In genomic region chr9:27433301-27433700, GRCm38 (mm10) we compare ENCODE assay signal across 29 mouse cellular contexts. TPM values are rescaled to one million over a fixed set of nuclear protein-coding genes. Genes with fewer than 3 reads are reported as not detected.
"Had no signal": no experiment of that assay in that cellular context is flagged by ENCODE, and none has a peak within 500 bp of the region (broad histone marks: within the 10 kb centered on the region; RNA-seq: fewer than 3 reads in every experiment).

No protein-coding gene starts in this region.

- H3K4me1 ChIP-seq: intestine, embryonic 15.5 days; liver, embryonic 12.5 days had no signal

- H3K27ac ChIP-seq: heart, adult 2 months; heart, embryonic 13.5 days; heart, embryonic 15.5 days; hindbrain, embryonic 10.5 days; hindbrain, embryonic 13.5 days; intestine, embryonic 15.5 days; layer of hippocampus, adult 2 months; left cerebral cortex, adult 2 months; limb, embryonic 13.5 days; limb, embryonic 15.5 days; liver, embryonic 12.5 days; liver, embryonic 14.5 days had no signal

- ATAC-seq: hindbrain, embryonic 16.5 days; inflammation-experienced regulatory T-cells, adult 6 months; intestine, embryonic 15.5 days; intestine, postnatal 0 days; liver, embryonic 12.5 days had no signal

- H3K27me3 ChIP-seq: heart, embryonic 13.5 days; heart, embryonic 15.5 days; intestine, embryonic 15.5 days; limb, embryonic 13.5 days; limb, embryonic 15.5 days; liver, embryonic 12.5 days had no signal

- H3K36me3 ChIP-seq: heart, embryonic 13.5 days; heart, embryonic 15.5 days; hindbrain, embryonic 10.5 days; hindbrain, embryonic 13.5 days; intestine, embryonic 15.5 days; limb, embryonic 13.5 days; limb, embryonic 15.5 days; liver, embryonic 12.5 days had no signal

- H3K4me2 ChIP-seq: heart, embryonic 11.5 days; heart, embryonic 13.5 days; heart, embryonic 15.5 days; hindbrain, embryonic 13.5 days; intestine, embryonic 15.5 days; limb, embryonic 13.5 days; limb, embryonic 15.5 days; liver, embryonic 12.5 days had no signal

- DNase-seq: gastrocnemius, postnatal 25 days; heart, adult 2 months; heart, postnatal 4 days; kidney, adult 18-20 months; kidney, adult 8-10 months; kidney, postnatal 10 days; kidney, postnatal 25 days; kidney, postnatal 4 days had no signal

- H3K9me3 ChIP-seq: heart, embryonic 13.5 days; heart, embryonic 15.5 days; hindbrain, embryonic 10.5 days; hindbrain, embryonic 13.5 days; intestine, embryonic 15.5 days; limb, embryonic 13.5 days; limb, embryonic 15.5 days; liver, embryonic 12.5 days had no signal

- H3K4me3 ChIP-seq: heart, adult 2 months; heart, embryonic 13.5 days; heart, embryonic 15.5 days; hindbrain, embryonic 10.5 days; hindbrain, embryonic 13.5 days; intestine, embryonic 15.5 days; layer of hippocampus, adult 2 months; left cerebral cortex, adult 2 months; limb, embryonic 13.5 days; limb, embryonic 15.5 days; liver, embryonic 12.5 days had no signal

- H3K9ac ChIP-seq: heart, embryonic 13.5 days; heart, embryonic 15.5 days; hindbrain, embryonic 13.5 days; intestine, embryonic 15.5 days; limb, embryonic 13.5 days; limb, embryonic 15.5 days; liver, embryonic 12.5 days; liver, embryonic 14.5 days had no signal

RNA-seq across cellular contexts. Expression of gene Spata19, which starts 36.7 kb away (rescaled TPM):
- polyA plus RNA-seq: heart, embryonic 11.5 days; heart, embryonic 13.5 days; heart, embryonic 15.5 days; heart, postnatal 0 days; hindbrain, embryonic 10.5 days; hindbrain, embryonic 13.5 days; hindbrain, embryonic 16.5 days; inflammation-experienced regulatory T-cells, adult 6 months; intestine, embryonic 15.5 days; intestine, postnatal 0 days; kidney, embryonic 14.5 days; kidney, embryonic 16.5 days; limb, embryonic 11.5 days; limb, embryonic 13.5 days; limb, embryonic 15.5 days; liver, adult 2 months; liver, embryonic 12.5 days; liver, embryonic 14.5 days; liver, embryonic 16.5 days had no signal
